Mouse (Mus musculus) hematopoietic stem cell, adult 5-6 weeks (primary cell): ENCODE measurements around the gene Neurl1b. TPM values are rescaled to one million over a fixed set of nuclear protein-coding genes. Genes with fewer than 3 reads are reported as not detected.

ENCODE experiments used
- ATAC-seq, 2 experiments: fragments of 125-278 bp in 1 of 2; replicated peaks in 1 of 2; 2 replicates each; pipeline ENCODE4 v1.8.0; 2016 to 2017; ENCODE audit warnings: inconsistent platforms in 2 of 2, mild to moderate bottlenecking in 2 of 2, moderate number of reproducible peaks in 2 of 2, low read depth in 1 of 2, moderate TSS enrichment in 1 of 2; ENCODE audit not compliant: low FRiP score in 2 of 2, poor library complexity in 2 of 2, severe bottlenecking in 2 of 2, insufficient read depth in 1 of 2, low TSS enrichment in 1 of 2
- total RNA-seq: library from RNA; stranded (forward); fragments of 172-1452, 232-1000 nt; gene quantifications from 2 replicates; pipeline ENCODE4 v1.2.3, GENCODE M21; 2017

Neurl1b gene
- total RNA-seq, 1 experiment from 2014 or later, result 7.0 TPM

DNA sequence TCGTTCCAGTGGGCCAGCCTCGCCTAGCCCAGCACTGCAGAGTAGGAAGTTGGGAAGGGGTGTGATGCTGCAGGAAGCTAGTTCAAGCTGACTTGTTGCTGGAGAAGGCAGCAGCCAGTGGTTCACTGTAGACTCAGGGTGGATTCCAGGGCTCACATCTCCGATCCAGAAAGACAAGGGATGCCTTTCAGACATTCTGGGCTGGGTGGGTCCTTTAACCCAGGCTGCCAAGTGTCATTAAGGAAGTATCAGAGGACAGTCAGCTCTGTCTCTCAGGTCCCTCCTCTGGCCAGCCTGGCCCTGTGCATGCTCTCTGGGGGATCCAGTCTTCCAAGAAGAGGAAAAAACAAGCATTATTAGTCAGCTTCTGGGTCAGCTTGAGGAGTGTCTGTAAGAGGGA is 26.5 kb upstream of the Neurl1b start:
- no peak for ATAC-seq

DNA sequence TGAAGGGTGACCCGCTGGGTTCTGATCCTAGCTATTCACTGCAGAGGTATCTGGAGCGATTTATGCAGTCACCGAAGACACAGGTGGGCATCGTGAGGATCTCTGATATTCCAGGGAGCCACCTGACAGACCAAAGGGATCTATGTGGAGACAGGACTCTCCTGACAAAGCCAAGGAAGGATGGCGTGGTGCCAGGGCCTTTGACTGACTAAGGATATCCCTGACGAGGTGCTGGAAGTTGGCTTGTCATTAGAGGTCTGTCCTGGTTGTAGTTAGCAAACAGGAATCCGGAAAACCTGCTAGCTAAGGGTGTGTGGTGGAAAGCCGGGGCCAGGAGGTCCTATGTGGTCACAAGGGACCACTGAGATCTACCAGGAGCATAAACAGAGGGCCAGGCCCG is 25.4 kb upstream of the Neurl1b start:
- no peak for ATAC-seq

DNA sequence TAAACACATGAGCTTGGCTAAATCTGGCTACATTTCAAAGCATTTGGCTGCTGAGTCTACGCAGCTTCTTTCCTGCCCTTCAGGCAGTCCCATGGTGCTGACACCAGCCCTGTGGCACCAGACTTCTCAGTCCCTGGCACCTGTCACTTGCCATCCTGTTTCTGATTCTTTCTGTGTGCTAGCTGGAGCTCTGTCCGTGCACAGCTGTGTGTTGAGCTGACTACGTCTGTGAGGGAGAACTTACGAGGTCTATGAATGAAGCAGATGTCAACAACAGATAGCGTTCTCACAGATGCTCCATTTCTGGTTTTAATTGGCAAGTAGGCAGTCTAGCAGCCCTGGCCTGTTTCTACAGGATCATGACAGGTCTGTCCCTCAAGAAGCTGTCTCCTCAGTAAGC is 24.0 kb upstream of the Neurl1b start:
- ATAC-seq, result no peak; a peak in 1 of 4 replicates

DNA sequence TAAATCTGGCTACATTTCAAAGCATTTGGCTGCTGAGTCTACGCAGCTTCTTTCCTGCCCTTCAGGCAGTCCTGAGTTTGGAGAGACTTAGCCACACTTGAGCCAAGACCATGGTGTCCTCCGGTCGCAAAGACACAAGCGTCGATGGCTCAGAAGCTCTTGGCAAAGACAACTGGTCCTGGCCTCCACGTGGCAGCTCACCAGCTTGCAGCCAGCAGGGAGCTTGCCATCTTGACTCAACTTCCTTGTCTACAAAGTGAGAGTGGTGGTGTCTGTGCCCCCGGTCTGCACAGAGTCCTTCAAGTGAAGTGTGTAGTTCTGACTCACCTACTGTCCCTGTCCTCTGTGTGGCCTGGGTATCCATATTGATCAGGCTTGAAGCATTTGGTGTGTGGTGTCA is 22.3 kb upstream of the Neurl1b start:
- ATAC-seq, result no peak

DNA sequence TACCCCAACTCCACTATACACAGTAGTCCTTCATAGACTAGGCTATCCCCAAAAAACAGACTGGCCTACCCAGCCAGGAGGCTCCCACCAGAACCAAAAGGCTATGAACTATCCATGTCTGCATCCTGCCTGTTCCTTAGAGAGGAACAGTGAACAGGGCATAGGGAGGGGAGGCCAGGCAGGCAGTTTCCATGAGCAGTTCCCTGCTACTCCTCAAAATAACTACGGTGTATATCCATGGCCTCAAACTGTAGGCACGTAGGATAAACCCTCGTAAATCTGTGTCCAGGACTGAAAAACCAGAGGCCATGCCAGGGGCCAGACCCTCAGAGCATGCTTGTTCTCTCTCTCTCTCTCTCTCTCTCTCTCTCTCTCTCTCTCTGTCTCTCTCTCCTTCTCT is 17.9 kb upstream of the Neurl1b start:
- no peak for ATAC-seq

DNA sequence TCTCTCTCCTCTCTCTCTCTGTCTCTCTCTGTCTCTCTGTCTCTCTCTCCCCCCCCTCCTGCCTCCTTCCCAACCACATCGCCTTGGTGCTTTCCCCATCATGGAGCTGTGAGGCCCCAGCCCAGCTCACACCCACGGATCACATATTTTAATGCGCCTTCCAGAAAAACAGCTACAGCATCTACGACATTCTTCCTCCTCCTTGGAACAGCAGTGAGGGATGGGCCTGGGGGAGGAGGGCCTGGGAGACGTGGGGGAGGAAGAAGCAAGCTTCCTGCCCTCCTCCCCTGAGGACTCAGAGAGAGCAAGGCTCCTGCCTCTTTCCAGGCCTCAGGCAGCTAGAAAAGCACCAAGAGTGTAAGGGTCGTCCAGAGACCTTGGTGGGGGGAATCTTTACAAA is 17.3 kb upstream of the Neurl1b start:
- no peak for ATAC-seq

DNA sequence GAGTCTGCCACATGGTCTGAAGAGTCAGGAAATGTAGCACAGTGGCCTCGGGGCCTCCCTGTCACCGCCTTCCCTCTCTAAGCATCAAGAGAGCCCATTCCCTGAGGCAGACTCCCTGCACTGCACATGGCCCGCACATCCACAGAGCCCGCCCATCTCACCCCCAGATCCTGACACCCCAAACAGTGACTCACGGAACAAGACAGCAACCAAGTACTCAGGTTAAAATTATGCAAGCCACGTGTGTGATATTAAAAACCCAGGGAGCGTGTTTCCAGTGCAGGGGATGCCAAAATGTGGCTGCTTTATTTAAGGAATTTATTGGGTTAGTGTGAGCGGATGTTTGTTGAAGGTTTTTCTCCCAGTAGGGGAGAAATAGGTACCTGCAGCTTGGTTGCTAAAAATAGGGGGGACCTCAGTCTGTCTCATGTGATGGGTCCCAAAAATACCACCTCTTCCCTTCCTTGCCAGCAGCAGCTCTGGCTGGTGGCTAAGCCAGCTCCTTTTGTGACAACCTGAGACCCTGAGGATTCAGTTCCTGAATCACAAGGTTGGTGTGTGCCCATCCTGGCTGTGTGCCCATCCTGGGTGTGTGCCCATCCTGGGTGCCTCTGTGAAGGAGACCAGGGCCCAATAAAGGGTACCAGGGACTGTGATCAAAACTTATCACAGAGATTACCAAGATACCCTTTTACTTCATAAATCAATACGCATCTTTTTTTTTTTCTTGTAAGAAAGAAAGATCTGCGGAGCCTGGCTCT is 9.1 kb upstream of the Neurl1b start:
- no peak for ATAC-seq

DNA sequence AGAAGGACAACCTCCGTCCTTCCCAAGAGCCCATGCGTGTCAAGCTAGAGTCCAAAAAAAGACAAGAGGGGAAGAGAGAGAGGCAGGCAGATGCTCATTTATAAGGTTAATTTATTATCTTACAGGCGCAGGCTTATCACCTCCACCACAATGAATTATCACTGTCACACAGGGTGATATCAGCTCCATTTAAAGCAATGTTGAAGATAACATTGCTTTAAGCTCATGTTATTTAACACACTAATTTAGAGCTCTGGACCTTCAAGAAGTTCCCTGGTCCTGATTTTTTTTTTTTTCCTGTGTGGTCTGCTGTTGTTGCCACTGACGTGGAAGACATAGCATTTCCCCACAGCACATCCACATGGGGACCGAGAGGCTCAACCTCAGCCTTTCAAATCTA is 1.7 kb upstream of the Neurl1b start:
- ATAC-seq, result no peak

DNA sequence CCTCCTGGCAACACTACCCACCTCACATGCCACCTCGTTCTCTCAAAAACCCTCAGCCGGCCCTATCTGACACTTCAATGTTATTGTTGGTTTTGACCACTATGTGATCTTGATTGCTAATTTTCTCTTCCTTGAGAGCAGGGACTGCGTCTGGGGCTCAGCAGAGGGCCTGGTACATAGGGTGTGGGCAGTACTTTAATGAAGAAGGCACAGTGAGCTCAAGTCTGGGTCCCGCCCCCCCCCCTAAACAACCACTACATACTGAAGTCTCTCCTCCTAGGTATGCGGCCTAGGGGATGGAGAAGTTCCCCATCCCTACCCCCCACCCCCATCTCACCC is 476 bp upstream of the Neurl1b start:
- ATAC-seq, result peak in 1 of 2 experiments; percentile 4; a peak in 1 of 4 replicates

DNA sequence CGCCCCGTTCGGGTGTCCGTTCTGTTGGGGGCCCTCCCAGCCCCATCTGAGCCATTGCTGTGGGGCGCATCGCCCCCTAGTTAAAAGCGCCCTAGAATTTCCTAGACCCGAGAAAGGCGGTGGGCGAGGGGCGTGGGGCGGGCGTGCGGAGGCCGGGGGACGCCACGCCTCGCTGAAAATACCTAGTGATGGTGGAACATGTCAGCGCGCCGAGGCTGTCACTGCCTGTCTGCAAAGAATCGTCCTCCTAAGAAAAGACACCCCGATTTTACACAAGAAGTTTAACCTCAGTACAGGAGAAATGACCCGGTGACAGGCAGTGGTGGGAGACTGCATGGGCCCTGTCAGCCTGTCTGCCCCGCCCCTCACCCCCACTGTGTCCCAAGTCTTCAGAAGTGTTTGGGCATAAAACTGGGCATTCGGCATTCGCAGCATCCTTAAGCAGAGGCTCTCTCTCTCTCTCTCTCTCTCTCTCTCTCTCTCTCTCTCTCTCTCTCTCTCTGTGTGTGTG is 781 bp downstream of the Neurl1b start:
- no peak for ATAC-seq

DNA sequence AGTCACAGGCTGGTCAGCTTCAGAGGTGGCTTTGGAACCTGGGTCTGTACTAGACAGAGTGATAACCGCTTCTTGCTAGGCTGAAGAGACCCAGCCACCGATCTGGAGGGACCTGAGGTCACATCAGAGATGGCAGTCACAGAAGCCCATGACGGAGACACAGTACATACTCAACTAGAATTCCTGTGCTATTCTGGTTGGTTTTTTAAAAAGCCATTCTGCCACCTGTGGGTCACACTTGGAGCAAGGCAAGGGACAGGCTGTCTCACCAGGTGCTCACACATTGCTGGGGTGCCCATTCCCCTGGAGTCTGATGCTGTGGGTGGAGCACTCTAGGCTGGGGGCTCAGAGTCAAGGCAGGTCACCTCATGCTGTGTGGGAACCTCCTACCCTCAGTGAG is 1.5 kb downstream of the Neurl1b start:
- no peak for ATAC-seq

DNA sequence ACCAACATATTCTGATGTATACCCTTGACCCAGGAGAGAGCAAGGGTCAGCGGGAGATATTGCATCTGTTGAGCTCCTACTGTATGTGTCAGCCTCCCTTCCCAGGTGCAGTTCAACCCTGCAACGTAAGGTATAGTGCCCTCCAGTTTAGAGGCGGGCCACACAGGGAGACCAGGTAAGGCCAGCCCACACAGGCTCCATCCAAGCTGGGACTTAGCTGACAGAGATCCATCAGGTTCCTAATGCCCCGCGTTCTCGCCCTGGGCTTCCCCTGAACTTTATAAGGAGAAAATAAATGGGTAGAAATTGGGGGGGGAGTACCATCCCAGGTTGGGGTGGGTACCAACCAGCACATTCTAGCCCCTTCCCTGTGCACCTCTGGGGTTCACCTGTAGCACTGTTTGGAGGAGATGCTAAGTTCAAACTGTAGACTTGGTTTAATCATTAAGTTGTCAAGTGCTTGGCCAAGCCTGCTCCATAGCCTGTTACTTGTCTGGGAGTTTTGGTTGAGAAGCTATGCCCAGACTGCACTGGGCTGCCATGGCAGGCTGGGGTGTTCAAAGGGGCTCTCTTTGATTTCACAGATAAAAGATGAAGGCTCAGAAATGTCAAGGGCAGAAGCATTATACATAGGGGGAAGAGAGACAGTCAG is 3.3 kb downstream of the Neurl1b start:
- ATAC-seq, result no peak

DNA sequence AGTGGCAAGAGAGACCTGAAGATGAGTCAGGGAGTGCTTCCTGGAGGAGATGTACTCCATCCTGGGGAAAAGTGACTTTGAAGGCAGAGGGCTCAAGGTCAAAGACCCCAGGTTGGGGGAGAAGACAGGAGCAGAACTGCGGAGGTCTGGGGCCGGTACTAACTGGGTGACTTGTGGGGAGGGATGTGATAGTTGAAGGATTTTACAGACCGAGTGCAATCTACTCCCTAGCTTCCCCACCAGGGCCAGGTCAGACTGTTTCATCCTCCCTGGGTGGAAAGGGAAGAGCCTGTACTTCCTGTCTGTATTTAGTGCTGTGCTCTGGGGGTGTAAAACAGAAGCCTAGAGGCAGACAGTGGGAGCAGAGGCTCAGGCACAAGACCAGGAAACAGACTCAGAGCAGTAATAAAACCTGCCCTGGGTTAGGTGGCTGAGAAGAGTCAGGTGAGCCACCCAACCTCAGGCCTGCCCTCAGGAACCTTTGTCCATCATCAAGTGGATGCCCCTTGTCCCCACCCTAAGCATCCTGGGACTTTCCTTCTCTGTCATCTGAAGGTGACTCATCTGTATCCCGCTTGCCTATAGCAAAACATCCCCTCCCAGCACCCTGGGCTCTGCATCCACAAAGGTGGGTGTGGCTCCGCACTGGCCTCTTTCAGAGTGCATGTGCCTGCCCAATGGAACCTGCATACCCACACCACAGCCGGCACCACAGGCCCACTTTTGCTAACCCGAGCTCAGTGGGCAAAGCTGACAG is 6.0 kb downstream of the Neurl1b start:
- no peak for ATAC-seq

DNA sequence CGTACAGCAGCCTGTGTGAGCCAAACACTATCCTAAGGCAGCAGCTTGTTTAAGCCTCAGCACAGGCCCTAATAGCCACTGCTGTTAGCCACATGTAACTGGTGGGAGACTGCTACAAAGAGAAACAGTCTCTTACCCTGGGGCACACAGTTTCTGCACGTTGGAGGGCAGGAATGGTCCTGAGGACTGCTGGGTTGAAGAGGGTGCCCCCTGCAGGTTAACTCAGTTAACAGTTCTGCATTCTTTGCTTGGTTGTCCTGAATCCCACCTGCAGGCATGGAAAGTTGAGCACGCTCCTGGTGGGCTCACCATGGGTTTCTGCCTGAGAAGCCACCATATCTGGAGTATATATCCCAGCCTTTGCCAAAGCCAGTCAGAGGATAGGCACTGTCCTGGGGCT is 6.9 kb downstream of the Neurl1b start:
- no peak for ATAC-seq

DNA sequence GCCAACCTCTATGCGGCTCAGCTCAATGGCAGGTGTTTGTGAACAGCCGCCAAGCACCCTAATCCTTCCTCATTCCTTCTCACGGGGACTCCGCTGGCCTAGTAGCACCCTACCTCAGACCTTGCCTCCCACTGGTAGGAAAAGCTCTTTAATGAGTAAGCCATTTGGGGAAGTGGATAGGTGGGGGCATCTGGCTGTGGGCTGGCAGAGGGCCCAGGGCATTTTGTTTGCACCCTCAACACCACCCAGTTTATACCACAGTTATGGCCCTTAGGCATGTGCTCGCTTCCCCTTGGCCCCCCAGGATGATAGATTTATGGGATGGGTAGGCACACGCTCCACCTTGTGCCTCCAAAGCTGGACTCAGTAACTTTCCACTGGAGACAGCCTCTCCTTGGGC is 7.8 kb downstream of the Neurl1b start:
- ATAC-seq, result peak; percentile 75

DNA sequence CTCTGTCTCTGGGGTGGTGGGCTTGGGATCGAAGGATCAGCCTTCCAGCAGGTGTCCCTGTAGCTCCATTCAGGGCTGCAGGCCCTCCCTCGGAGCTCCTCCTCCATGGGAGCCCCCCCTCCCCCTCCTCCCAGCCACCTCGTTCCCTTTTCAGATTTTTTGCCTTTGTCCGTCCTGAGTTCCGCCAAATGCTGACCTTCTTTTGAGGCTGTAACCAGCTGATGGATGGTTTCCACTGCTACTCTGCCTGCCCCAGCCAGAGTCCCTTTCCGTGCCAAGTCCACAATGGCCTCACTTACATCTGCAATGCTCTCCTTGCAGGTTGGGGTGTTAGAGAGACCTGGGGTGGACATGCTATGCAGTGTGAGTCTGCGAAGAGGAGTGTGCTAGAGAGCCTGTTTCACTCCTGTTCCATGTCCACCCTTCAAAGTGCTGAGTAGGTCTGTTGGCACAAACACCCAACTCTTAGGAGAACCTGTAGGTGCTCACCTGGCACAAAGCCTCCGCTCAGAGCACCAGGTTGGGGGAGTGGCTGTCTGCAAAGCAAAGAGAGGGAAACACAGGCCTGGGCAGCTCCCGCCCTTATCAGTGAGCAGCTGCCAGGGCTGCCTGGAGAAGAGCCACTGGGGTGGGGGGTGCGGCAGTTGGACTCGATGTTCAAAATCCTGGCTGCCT is 9.5 kb downstream of the Neurl1b start:
- no peak for ATAC-seq

DNA sequence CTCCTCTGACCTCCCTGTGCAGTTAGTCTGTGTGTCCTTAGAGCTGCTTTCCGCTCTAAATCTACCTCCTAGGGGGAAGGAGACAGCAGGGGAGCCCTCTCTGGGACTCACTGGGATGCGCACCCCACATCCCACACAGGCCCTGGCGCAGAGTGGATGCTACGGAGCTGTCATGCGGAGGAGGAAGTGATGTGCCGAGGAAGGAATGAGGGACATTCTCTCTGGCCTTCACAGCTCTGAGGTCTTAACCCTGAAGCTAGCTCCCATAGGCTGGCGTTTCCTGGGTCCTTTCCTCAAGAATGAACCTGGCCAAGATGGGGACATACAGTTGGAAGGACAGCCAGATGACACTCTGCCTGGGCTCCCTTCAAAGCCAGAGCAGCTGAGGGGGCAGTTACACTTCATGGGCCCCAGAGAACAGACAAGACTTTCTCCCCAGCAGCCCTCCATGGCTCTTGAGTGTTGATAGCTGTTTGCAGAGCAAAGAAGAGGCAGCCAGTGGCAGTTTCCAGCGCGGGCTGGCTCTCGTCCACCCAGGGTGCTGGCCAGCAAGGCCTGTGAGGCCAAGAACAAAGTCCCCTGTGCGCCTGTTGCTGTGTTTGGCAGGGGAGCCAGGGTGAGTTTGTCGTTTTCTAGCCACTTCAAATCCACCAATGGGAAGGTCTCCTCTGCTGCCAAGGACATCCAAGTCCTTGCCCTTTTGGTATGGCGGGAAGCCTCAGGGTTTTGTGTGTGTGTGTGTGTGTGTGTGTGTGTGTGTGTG is 10.5 kb downstream of the Neurl1b start:
- ATAC-seq, result no peak
